Mouse (Mus musculus) intestine, embryonic 16.5 days (tissue): Measurements from ENCODE around the gene Sipa1l1. TPM values are rescaled to one million over a fixed set of nuclear protein-coding genes. Genes with fewer than 3 reads are reported as not detected.

Experiments
- ATAC-seq: fragments of 200-750 bp; cut with Nextera tagmentation; 2 replicates; pipeline ENCODE4 v1.8.0; 2017; ENCODE audit warnings: moderate TSS enrichment, moderate library complexity
- H3K27ac ChIP-seq: fragments of 300-500 bp; sonication (generic); 2 replicates; pipeline ENCODE4 v1.5.1; 2014; ENCODE audit warnings: mild to moderate bottlenecking, low read length
- H3K27me3 ChIP-seq: fragments of 300-500 bp; sonication (generic); replicated peaks from 2 replicates; pipeline ENCODE4 v1.6.1; 2014; ENCODE audit warnings: low read length, control low read depth, mixed read lengths; ENCODE audit not compliant: control insufficient read depth, insufficient read depth
- H3K36me3 ChIP-seq: fragments of 300-500 bp; sonication (generic); 2 replicates; pipeline ENCODE4 v1.6.1; 2014; ENCODE audit warnings: low read length, control low read depth; ENCODE audit not compliant: control insufficient read depth, insufficient read depth
- H3K4me1 ChIP-seq: fragments of 300-500 bp; sonication (generic); 2 replicates; pipeline ENCODE4 v1.6.1; 2014; ENCODE audit warnings: low read length, control low read depth, mixed read lengths; ENCODE audit not compliant: control insufficient read depth, insufficient read depth
- H3K4me2 ChIP-seq: fragments of 300-500 bp; sonication (generic); 2 replicates; pipeline ENCODE4 v1.6.1; 2014; ENCODE audit warnings: low read depth, low read length, control low read depth
- H3K4me3 ChIP-seq: fragments of 300-500 bp; sonication (generic); 2 replicates; pipeline ENCODE4 v1.5.1; 2014; ENCODE audit warnings: mild to moderate bottlenecking, low read length
- H3K9ac ChIP-seq: fragments of 300-500 bp; sonication (generic); 2 replicates; pipeline ENCODE4 v1.6.1; 2014; ENCODE audit warnings: low read depth, low read length
- H3K9me3 ChIP-seq: fragments of 300-500 bp; sonication (generic); 2 replicates; pipeline ENCODE4 v1.6.1; 2016; ENCODE audit warnings: low read length, control low read depth; ENCODE audit not compliant: control insufficient read depth
- WGBS: fragments of 180-500 bp; shearing (Covaris S2); extraction: QIAGEN DNeasy Blood & Tissue Kit; methylation state at CpG from one replicate; pipeline ENCODE4 v1.1.7; 2014; 5-methylcytosine and 5-hydroxymethylcytosine counted together
- polyA plus RNA-seq: library from polyadenylated mRNA; unstranded; fragments of >200 nt; fragmentation: Nextera tagmentation; extraction: Ambion mirVana; gene quantifications from 2 replicates; pipeline ENCODE4 v1.2.1, GENCODE M21; 2015

Sipa1l1 gene
- polyA plus RNA-seq, 1 experiment from 2014 or later = 21.2 TPM

GRCm38 (mm10) chr12:82495936-82496335 is 326.8 kb downstream of the Sipa1l1 start:
- Histone ChIP-seq H3K27ac (no peak overlapping the region), H3K27me3 (no peaks in the 10 kb centered on the region), H3K4me2 (no peak overlapping the region), H3K9ac (no peak overlapping the region), H3K4me1 (no peaks in the 10 kb centered on the region), H3K9me3 (no peaks in the 10 kb centered on the region), H3K36me3 (no peaks in the 10 kb centered on the region), H3K4me3 (no peak overlapping the region)
- 75% methylated on average over 4 of the region's 4 CpGs for WGBS
- ATAC-seq = no peak

- no peak overlapping the region for H3K9ac ChIP-seq
- H3K36me3 ChIP-seq = no peaks in the 10 kb centered on the region
- no peak for ATAC-seq
- H3K27me3 ChIP-seq = no peaks in the 10 kb centered on the region
- H3K4me3 ChIP-seq = no peak overlapping the region
- H3K27ac ChIP-seq = no peak overlapping the region
- WGBS = 42% methylated on average over 11 of the region's 11 CpGs
- H3K9me3 ChIP-seq = no peaks in the 10 kb centered on the region
- no peaks in the 10 kb centered on the region for H3K4me1 ChIP-seq
- H3K4me2 ChIP-seq = 0 out of 2 replicates have a peak overlapping the region, but pooled peaks have one; percentile 11
Measured at GRCm38 (mm10) chr12:82497866-82498631, 328.9 kb downstream of the Sipa1l1 start.

- Histone ChIP-seq H3K36me3 (no peaks in the 10 kb centered on the region), H3K27me3 (no peaks in the 10 kb centered on the region), H3K4me2 (no peak overlapping the region), H3K9me3 (no peaks in the 10 kb centered on the region), H3K9ac (no peak overlapping the region), H3K4me3 (no peak overlapping the region), H3K27ac (no peak overlapping the region), H3K4me1 (no peaks in the 10 kb centered on the region)
- WGBS = 85% methylated on average over 4 of the region's 4 CpGs
- no peak for ATAC-seq
Measured at GRCm38 (mm10) chr12:82498701-82499100, 329.6 kb downstream of the Sipa1l1 start.

GRCm38 (mm10) chr12:82499731-82500130 is 330.6 kb downstream of the Sipa1l1 start:
- Histone ChIP-seq H3K36me3 (no peaks in the 10 kb centered on the region), H3K4me3 (no peak overlapping the region), H3K9ac (no peak overlapping the region), H3K4me1 (no peaks in the 10 kb centered on the region), H3K27me3 (no peaks in the 10 kb centered on the region), H3K4me2 (no peak overlapping the region), H3K9me3 (no peaks in the 10 kb centered on the region), H3K27ac (no peak overlapping the region)
- WGBS = 79% methylated on average over 5 of the region's 5 CpGs
- no peak for ATAC-seq
